Mouse (Mus musculus) thymus, adult 18-20 months (tissue): ENCODE data around the gene Hist1h4c.
"Not testable (repeated sequence)": the region's sequence is repeated elsewhere in the genome, so short reads cannot be mapped to it uniquely, and the experiment has no call there.

Experiments
- DNase-seq, 2 experiments: peaks; one replicate each; pipeline ENCODE4 v3.0.0; 2022; ENCODE audit warnings: mixed read lengths in 2 of 2

Hist1h4c gene

GRCm38 (mm10) chr13:23728472-23729191 is 30.4 kb upstream of the Hist1h4c start:
- DNase-seq = no peak

GRCm38 (mm10) chr13:23725213-23725612 is 27.0 kb upstream of the Hist1h4c start:
- no peak for DNase-seq

DNA sequence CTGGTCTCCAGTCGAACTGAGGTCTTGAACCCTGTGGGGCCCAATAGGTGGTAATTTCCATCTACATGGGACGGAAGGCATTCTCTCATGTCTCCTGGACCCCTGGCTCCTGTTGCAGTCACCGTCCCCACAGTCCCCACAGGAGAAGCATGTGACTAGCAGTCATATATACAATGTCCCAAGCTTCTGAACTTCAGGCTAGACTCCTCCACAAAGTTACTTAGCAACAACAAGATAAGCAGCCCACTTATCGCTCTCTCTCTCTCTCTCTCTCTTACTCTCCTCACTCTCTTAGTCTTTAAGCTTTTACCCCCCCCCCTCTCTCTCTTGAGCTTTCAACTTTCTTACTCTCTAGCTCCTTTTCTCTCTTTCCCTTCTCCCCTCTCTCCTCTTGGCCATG is 26.0 kb upstream of the Hist1h4c start:
- no peak for DNase-seq

- DNase-seq = not testable (repeated sequence)
Observed at GRCm38 (mm10) chr13:23717593-23718245, 19.5 kb upstream of the Hist1h4c start.

- no peak for DNase-seq
Observed at GRCm38 (mm10) chr13:23717176-23717575, 18.9 kb upstream of the Hist1h4c start.

GRCm38 (mm10) chr13:23716261-23717042 is 18.2 kb upstream of the Hist1h4c start:
- no peak for DNase-seq

- peak; percentile 67 to 77 for DNase-seq
Observed at GRCm38 (mm10) chr13:23710374-23711089, 12.3 kb upstream of the Hist1h4c start, which contains the start of gene Hfe. Gene Hfe (minus strand): TSS chr13:23710854.

- DNase-seq = no peak
Observed at GRCm38 (mm10) chr13:23709714-23710373, 11.6 kb upstream of the Hist1h4c start.

DNA sequence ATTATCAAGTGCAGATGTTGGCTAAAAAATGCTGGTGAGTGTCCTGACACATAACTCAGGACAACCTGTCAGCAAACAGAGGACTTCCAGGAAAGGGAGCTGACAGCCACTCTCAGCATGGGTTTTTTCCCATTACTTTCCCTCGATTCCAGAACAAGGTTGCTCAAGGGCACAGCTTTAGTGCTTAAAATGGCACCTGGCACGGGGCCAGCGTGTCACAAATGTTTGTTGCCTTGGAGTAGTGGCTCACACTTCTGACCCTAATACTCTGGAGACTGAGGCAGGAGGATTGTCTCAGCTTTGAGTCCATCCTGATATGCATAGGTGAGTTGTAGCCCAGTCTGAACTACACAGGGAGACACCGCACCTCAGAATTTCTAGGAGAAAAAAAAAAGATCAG is 10.4 kb upstream of the Hist1h4c start:
- no peak for DNase-seq

GRCm38 (mm10) chr13:23708041-23708440 is 9.8 kb upstream of the Hist1h4c start:
- no peak for DNase-seq

- DNase-seq = no peak
Observed at GRCm38 (mm10) chr13:23706771-23707170, 8.5 kb upstream of the Hist1h4c start.

DNA sequence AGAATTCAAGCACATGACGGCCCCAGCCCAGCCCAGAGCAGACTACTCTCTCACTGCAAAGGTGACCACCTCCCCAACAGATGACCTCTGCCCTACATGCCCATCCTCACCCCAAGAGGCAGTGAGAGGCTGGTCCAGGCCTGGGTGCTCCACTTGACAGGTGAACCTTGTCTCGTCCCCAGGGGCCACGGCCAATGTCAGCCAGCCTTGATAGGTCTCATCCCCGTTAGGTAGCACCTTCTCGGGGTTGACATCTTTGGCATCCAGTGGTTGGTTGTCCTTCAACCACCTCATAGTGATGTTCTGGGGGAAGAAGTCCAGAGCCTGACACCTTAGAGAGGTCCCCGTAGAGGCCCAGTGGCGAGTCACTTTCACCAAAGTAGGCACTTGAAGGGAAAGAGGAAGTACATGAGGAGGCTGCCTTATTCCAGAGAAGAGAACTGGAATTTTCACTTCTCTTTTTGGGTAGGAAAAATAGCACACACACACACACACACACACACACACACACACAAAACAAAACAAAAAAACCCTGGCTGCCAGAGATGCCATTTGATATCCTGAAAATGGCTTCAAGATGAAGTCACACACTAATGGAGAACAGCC is 7.6 kb upstream of the Hist1h4c start:
- no peak for DNase-seq

DNA sequence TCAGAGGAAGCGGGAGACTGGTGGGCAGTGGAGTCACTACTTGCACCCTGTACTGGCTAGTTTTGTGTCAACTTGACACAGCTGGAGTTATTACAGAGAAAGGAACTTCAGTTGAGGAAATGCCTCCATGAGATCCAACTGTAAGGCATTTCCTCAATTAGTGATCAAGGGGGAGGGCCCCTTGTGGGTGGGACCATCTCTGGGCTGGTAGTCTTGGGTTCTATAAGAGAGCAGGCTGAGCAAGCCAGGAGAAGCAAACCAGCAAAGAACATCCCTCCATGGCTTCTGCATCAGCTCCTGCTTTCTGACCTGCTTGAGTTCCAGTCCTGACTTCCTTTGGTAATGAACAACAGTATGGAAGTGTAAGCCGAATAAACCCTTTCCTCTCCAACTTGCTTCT is 4.5 kb upstream of the Hist1h4c start:
- not testable (repeated sequence) for DNase-seq

DNA sequence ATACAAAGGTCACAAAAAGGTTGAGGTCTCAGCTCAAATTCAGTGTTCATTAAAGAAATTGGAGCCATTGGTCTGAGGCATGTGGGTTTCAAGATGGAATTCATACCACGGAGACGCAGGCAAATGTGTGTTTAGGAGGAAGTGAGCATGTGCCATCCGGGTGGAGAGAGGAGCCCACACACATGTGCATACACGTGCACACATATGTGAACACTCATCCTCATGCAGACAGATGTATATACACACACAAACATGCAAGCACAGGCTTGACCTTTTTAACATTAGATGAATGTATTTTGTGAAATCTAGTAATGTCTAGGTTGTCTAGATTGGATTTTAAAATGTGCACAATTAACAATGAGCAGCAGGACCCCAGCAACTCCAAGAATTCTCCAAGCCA is 4.0 kb upstream of the Hist1h4c start:
- no peak for DNase-seq

DNA sequence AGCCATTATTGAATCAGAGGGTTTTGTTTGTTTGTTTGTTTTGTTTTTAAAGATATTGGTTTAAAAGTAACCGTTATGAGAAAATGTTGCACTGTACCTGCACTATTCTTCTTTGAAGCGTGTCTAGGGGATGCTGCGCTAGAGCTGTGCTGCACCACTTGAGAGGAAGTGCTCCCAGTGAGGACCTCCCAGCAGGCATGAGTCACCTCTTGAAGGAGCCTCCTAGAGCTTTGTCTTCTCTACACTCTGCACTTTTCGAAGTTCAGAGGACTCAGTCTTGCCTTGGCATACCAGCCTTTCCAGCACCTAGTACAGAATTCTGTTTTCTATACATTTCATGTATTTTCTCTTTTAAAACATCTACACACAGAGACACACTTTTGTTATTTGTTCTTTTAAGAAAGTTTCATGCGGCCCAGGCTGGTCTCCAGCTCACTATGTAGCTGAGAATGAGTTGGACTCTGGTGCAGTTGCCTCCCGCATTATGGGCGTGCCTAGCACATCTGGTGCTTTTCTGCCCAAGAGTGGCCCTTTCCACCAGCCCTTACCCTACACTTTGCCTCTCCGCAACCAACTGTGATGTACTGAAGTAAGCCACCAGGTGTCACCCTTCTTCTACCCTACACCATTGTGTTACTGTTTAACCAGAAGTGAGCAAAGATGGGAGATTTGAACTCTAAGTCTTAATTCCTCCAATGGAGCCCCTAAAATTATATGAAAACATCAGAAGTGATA is 2.7 kb upstream of the Hist1h4c start:
- peak; percentile 58 to 77 for DNase-seq

- no peak for DNase-seq
Observed at GRCm38 (mm10) chr13:23699767-23700166, 1.5 kb upstream of the Hist1h4c start.

DNA sequence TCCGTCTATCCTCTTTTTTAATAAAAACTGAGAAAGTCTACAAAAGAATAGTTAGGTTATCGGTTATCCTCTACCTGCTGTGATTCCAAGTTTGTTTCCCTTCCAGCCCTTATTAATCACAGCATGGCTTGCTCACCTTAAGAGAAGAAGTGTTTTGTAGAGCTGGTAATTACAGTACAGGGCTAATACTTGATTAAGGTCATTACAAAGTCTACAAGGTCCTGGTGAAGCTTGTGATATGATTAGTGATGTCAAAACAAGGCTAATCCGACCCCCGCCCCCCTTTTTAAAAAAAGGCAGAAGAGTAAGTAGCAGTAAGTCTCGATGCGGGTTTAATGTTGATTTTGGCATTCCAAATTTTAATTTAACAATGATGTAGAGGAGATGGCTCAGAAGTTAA is 742 bp upstream of the Hist1h4c start:
- DNase-seq = no peak

GRCm38 (mm10) chr13:23697491-23698299 is 559 bp downstream of the Hist1h4c start:
- peak in 1 of 2 experiments; percentile 59 for DNase-seq

DNA sequence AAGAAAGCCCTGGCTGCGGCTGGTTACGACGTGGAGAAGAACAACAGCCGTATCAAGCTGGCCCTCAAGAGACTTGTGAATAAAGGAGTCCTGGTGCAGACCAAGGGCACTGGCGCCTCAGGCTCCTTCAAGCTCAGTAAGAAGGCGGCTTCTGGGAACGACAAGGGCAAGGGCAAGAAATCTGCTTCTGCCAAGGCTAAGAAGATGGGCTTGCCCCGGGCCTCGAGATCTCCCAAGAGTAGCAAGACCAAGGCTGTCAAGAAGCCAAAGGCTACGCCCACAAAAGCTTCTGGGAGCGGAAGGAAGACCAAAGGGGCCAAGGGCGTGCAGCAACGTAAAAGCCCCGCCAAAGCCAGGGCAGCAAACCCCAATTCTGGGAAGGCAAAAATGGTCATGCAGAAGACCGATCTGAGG is 2.2 kb downstream of the Hist1h4c start:
- DNase-seq = no peak

DNA sequence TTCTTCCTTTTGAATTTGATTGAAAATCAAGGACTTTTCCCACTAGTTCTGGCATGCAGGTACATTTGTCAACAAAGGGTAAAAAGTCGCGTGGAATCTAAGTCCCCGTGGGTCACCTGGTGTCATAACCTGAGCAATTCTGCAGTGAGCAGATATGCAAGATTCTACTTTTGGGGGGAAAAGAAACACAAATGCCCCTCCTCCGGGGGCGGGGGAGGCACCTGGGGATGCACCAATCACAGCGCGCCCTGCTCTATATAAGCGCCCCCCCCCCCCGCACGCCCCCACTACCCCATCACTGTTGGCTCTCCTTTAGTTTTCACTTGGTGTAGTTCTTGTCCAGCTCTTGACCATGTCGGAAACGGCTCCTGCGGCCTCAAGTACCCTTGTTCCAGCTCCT is 2.7 kb downstream of the Hist1h4c start, which contains the start of gene Hist1h1t:
Gene Hist1h1t, plus strand, starts transcription at position 301 of the 400 bp plus-strand sequence.
- DNase-seq = no peak
